Mouse (Mus musculus) splenic B cell, adult 2 months (primary cell): ENCODE results near the gene Plcb1.

ENCODE experiments used
- DNase-seq: peaks from one replicate; pipeline ENCODE4 v3.0.0-alpha.2; 2011; ENCODE audit warnings: low read depth, low spot score
- H3K27me3 ChIP-seq: 2 replicates; pipeline ENCODE4 v1.6.1; 2012; ENCODE audit warnings: mild to moderate bottlenecking, low read length, moderate library complexity, mixed read lengths; ENCODE audit not compliant: control insufficient read depth, poor library complexity, insufficient read depth, severe bottlenecking
- H3K36me3 ChIP-seq: 2 replicates; pipeline ENCODE4 v1.6.1; 2012; ENCODE audit warnings: mild to moderate bottlenecking, low read length, moderate library complexity, mixed read lengths; ENCODE audit not compliant: control insufficient read depth, poor library complexity, insufficient read depth, severe bottlenecking

The Plcb1 gene

DNA sequence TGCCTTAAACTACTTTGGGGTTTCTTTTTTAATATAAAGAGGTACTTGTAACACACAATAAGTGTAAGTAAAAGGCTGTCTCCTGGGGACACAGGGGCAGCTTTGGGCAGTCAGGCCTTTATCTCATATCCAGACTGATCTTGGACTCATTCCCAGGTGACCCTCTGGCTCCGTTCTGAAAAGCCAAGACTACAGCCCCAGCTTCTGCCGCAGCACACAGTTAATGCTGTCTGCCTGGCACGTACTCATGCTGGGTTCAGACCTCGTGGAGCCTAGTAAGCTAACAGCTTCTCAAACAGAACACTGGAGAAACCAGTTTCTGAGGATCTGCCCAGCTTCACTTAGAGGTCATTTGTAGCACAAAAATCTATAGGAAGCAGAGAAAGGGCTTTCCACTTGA lies 682.0 kb downstream of the Plcb1 start:
- no peaks in the 10 kb centered on the region for H3K36me3 ChIP-seq
- H3K27me3 ChIP-seq: no peaks in the 10 kb centered on the region
- DNase-seq: no peak

DNA sequence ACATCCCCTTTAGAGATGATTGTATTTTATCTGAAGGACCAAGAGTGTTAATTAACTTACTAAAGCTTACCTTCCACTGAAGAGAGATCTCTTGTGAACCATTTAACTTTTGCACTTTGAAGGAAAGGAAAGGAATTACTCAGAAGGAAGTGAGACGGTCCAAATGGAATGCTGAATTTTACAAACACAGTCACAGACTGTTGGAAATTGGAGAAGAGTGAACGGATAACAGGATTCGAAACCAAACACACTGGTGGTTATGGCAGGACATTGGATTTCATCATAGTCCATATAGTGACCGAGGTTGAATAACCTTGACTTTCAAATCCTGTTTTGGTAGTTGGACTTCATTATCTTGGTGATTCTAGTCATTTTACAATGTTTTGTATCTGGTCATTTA lies 688.2 kb downstream of the Plcb1 start:
- Histone ChIP-seq H3K36me3 (no peaks in the 10 kb centered on the region), H3K27me3 (no peaks in the 10 kb centered on the region)
- no peak for DNase-seq

DNA sequence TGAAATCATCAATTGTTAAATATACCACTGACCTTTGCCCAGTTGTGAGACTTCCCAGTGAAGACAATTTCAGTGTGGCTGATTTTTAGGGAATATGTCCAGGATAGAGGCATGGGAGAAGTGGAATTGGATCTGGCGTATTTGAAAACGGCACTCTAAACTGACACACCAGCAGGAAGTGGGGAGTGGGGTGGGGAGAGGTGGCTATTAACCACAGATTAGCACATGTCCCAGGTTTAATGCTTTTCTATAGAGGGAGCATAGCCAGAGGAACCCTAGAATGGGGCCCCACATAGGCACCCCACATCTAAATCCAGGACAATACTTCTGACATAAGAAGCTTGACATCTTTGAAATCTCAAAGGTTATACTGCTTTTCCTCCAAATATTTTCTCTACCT lies 699.4 kb downstream of the Plcb1 start:
- H3K36me3 ChIP-seq: no peaks in the 10 kb centered on the region
- DNase-seq: no peak
- H3K27me3 ChIP-seq: no peaks in the 10 kb centered on the region

DNA sequence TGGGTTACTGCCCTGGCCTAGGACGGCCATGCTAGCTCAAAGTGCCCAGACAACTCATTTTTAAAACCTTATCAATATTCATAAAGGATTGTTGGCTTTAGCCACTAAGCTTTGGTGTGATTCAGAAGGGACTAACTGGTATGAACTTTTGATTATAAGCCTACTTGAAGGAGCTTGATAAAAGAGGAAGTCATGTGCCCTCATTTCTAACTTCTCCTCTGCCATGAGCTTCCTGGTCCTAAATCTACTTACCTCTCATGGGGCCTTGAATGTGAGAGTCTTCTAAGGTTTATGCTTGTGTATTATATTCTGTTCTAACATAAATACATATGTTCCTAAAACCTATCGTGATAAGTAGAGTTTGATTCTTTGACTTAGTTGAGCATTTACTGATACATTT lies 702.4 kb downstream of the Plcb1 start:
- no peak for DNase-seq
- Histone ChIP-seq H3K36me3 (no peaks in the 10 kb centered on the region), H3K27me3 (no peaks in the 10 kb centered on the region)

DNA sequence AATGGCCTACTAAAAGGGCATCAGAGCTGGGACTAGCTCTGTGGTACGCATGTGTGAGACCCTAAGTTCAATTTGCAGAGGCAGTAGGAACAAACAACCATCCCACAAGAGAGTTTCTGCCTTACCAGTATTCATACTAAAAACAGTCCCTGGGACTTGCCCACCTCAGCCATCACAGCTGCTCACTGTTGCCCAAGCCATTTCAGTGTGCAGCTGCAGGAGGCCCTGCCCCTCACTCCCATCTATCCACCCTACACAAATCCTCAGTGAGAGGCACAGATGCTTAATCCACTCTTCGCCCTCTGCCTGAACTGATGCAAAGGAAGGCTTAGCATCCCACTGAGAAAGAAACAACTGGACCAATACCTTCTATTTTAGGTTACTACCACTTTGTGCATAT lies 703.3 kb downstream of the Plcb1 start:
- DNase-seq: no peak
- no peaks in the 10 kb centered on the region for H3K36me3 ChIP-seq
- H3K27me3 ChIP-seq: no peaks in the 10 kb centered on the region

DNA sequence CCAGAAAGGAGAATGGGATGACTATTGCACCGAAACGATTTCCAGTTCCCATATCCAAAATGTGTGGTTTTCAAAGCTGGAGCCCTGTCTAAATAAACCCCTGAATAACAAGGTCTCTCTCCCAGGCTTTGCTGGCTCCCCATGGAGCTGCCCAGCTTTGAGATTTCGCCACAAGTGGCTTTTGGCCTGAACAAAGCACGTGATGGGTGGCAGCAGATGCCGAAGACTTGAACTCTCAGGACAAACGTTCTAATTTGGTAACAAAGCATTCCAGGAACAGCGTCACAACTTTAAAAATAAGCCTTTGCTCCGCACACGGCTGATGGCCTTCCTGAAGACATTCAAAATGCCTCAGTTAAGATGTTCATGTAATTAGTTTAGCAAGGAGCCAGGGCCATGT lies 706.9 kb downstream of the Plcb1 start:
- Histone ChIP-seq H3K36me3 (no peaks in the 10 kb centered on the region), H3K27me3 (no peaks in the 10 kb centered on the region)
- no peak for DNase-seq

DNA sequence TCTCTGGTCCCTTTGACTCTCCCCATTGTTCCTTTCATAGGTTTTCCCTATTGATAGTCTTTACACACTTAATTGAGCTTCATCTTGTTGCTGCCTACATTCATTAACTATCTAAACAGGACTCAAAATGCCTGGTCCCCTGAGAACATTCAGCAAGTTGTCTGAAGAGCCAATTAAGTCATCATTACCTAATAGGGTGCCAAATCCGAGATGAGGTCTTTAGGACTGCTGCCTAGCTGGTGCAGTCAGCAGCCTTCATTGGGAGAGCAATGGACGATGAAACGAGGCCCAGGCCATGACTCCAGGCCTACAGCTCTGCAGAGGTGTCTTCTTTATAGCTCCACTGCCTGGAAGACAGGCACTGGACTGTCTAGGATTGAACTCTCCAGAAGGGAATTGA lies 710.7 kb downstream of the Plcb1 start:
- H3K27me3 ChIP-seq: no peaks in the 10 kb centered on the region
- no peak for DNase-seq

DNA sequence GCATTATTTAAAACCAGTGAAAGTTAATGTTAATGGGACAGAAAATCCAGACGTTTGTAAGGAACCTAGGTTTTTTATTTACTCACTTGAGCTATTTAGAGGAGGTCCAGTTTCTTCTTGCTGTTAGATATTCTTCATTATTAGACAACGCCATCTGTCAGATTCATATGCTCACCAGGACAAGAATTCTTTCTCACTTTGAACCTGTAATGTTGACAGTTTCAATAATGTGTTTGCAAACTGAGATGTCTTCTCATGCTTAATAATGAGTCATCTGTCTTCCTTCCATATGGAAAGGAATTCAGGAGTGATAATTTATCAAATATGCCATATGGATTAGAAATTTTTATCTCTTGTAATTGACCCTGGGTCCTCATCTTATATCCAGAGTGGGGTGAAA lies 711.4 kb downstream of the Plcb1 start:
- Histone ChIP-seq H3K27me3 (no peaks in the 10 kb centered on the region), H3K36me3 (no peaks in the 10 kb centered on the region)
- no peak for DNase-seq

More for the DNA sequence above, 710.7 kb downstream of the Plcb1 start:
- H3K36me3 ChIP-seq: no peaks in the 10 kb centered on the region

DNA sequence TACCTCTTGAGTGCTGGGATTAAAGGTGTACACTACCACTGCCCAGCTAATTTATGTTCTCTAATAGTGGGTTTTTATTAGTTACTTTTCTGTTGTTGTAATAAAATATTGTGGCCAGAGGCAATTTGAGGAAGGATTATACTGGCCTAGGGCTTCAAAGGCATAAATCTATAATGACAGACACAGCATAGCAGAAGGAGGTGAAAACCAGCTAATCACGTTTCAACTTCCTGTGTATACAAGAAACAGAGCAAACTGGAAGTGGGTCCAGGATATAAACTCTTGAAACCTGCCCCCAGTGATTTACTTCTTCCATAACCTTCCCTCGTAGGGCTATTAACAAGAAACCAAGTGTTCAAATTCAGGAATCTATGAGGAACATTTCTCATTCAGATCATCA lies 715.0 kb downstream of the Plcb1 start:
- DNase-seq: no peak
- Histone ChIP-seq H3K27me3 (no peaks in the 10 kb centered on the region), H3K36me3 (no peaks in the 10 kb centered on the region)

DNA sequence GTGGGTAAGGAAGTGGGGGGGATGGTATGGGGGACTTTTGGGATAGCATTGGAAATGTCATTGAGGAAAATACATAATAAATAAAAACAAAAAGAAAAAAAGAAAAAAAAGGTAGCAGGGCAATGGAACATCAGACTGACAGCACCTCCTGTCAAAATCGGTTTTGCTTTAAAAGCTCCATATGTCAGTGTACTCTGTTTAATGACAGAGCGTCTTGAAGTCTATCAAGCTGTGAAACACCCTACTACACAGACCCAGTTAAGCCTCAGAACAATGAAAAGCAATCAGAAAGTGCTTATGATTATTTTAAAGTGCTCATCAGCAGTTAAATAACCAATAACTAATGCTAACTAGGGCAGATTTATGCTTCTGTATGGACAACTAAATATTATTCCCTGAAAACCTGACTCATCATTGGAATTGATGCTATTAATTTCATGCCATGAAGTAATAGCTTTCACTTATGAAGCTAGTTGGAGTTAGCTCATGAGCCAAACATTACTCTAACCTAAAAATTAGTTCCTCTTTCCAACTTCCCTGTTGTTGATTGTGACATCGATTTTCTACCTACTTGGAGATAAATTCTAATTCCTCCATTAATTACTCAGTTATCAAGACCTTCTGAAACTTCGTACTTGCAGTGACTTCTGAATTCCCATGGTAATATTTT lies 717.6 kb downstream of the Plcb1 start:
- Histone ChIP-seq H3K27me3 (no peaks in the 10 kb centered on the region), H3K36me3 (no peaks in the 10 kb centered on the region)
- no peak for DNase-seq

DNA sequence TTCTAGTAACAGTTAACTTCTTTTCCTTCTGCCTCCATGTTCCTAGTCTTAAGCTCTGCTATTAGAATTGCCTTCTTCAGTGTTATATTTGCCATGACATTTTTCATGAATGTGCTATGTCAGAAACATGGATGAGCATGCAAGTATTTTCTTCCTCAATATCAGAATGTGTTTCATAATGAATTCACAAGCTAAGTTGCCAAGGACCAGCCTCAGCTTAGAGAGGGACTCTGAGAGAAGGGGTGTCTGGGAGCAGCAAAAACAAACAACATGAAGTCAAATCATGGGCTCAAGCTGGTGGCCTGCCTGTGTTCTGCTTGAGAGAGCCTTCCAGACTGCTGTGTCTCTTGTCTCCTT lies 718.1 kb downstream of the Plcb1 start:
- Histone ChIP-seq H3K27me3 (no peaks in the 10 kb centered on the region), H3K36me3 (no peaks in the 10 kb centered on the region)
- DNase-seq: no peak

DNA sequence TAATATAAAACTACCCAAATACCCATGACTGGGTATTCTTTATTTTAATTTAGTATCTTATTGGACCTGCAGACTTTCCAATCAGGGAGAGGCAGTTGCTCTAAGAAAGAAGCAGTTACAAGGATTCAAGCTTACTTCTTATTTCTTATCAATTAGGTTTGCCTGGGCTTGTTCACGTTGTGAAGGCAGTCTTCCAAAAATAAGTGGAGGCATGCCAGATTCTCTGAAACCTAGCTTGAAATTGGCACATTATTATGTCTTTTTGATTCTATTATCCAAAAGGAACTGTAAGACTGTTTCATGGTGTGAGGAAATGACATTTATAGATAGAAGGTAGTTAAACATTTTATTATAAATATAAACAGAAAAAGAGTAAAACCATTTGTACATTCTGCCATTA lies 721.2 kb downstream of the Plcb1 start:
- DNase-seq: no peak
- Histone ChIP-seq H3K36me3 (no peaks in the 10 kb centered on the region), H3K27me3 (no peaks in the 10 kb centered on the region)

DNA sequence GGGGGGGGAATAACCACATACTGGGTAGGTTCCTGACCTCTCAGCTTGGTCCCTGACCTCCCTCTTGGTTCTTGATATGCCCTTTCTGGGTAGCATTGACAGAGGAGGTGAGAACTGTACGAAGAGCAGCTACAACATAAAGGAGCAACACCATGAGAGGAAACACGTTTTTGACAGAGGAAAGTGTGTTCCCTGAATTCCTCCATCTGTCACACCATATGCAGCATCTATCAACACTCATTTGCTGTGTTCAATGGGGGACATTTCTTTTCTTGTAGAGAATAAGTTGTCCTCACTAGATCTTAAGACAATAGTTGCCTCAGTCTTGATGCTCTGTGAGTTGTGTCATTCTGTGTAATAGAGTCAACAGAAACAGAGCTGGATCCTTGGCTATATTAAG lies 733.1 kb downstream of the Plcb1 start:
- no peaks in the 10 kb centered on the region for H3K27me3 ChIP-seq
- DNase-seq: no peak
- H3K36me3 ChIP-seq: no peaks in the 10 kb centered on the region
